Mouse (Mus musculus) kidney, postnatal 0 days (tissue): ENCODE results near the gene Pycr1. TPM values are rescaled to one million over a fixed set of nuclear protein-coding genes. Genes with fewer than 3 reads are reported as not detected.

Experiments
- ATAC-seq: fragments of 200-750 bp; cut with Nextera tagmentation; replicated peaks from 2 replicates; pipeline ENCODE4 v1.8.0; 2017; ENCODE audit warnings: low read depth, moderate number of reproducible peaks, moderate TSS enrichment, moderate library complexity; ENCODE audit not compliant: low FRiP score
- DNase-seq: peaks from one replicate; pipeline ENCODE4 v3.0.0-alpha.2; 2016; ENCODE audit warnings: low spot score
- H3K27ac ChIP-seq: fragments of 300-500 bp; sonication (generic); 2 replicates; pipeline ENCODE4 v1.5.1; 2014; ENCODE audit warnings: mild to moderate bottlenecking
- H3K27me3 ChIP-seq: fragments of 300-500 bp; sonication (generic); 2 replicates; pipeline ENCODE4 v1.6.1; 2014; ENCODE audit warnings: low read length, mixed read lengths; ENCODE audit not compliant: insufficient read depth
- H3K36me3 ChIP-seq: fragments of 300-500 bp; sonication (generic); 2 replicates; pipeline ENCODE4 v1.6.1; 2014; ENCODE audit warnings: low read length, mixed read lengths; ENCODE audit not compliant: insufficient read depth
- H3K4me1 ChIP-seq: fragments of 300-500 bp; sonication (generic); replicated peaks from 2 replicates; pipeline ENCODE4 v1.6.1; 2014; ENCODE audit warnings: antibody characterized with exemption, low read length, mixed read lengths; ENCODE audit not compliant: insufficient read depth
- H3K4me2 ChIP-seq: fragments of 300-500 bp; sonication (generic); 2 replicates; pipeline ENCODE4 v1.6.1; 2014; ENCODE audit warnings: mild to moderate bottlenecking, low read length, moderate library complexity, mixed read lengths
- H3K4me3 ChIP-seq: fragments of 300-500 bp; sonication (generic); replicated peaks from 2 replicates; pipeline ENCODE4 v1.5.1; 2014; ENCODE audit warnings: low read depth, low read length
- H3K9ac ChIP-seq: fragments of 300-500 bp; sonication (generic); 2 replicates; pipeline ENCODE4 v1.6.1; 2014; ENCODE audit warnings: low read depth, low read length
- H3K9me3 ChIP-seq: fragments of 300-500 bp; sonication (generic); replicated peaks from 2 replicates; pipeline ENCODE4 v1.6.1; 2016; ENCODE audit warnings: low read length, inconsistent platforms, mixed read lengths
- CTCF ChIP-seq: IDR thresholded peaks from 2 replicates; pipeline ENCODE4 v1.5.1; 2016; ENCODE audit warnings: antibody characterized with exemption, low read depth, mild to moderate bottlenecking, moderate library complexity
- WGBS: fragments of 180-500 bp; shearing (Covaris S2); extraction: QIAGEN DNeasy Blood & Tissue Kit; methylation state at CpG from one replicate; pipeline ENCODE4 v1.1.7; 2014; 5-methylcytosine and 5-hydroxymethylcytosine counted together
- microRNA-seq: library from miRNA; unstranded; fragments of <30 nt; microRNA quantifications from one replicate; pipeline ENCODE4, GENCODE M21; 2016
- polyA plus RNA-seq: library from polyadenylated mRNA; unstranded; fragments of >200 nt; fragmentation: Nextera tagmentation; extraction: Ambion mirVana; gene quantifications from 2 replicates; pipeline ENCODE4 v1.2.1, GENCODE M21; 2015

Pycr1 gene
- polyA plus RNA-seq, 1 experiment from 2014 or later, result 12.2 TPM

GRCm38 (mm10) chr11:120603545-120603944 is 40.0 kb downstream of the Pycr1 start:
- Histone ChIP-seq H3K9me3 (no peaks in the 10 kb centered on the region), H3K36me3 (peaks cover 38% of the 10 kb centered on the region), H3K4me1 (peaks cover 6% of the 10 kb centered on the region; the same call in 1 of the 2 replicates), H3K4me2 (no peak overlapping the region), H3K9ac (no peak overlapping the region), H3K27ac (no peak overlapping the region), H3K4me3 (no peak overlapping the region), H3K27me3 (no peaks in the 10 kb centered on the region)
- no peak for ATAC-seq
- WGBS, result 78% methylated on average over 2 of the region's 2 CpGs
- TF ChIP-seq CTCF, result no peak
- no peak for DNase-seq

- Histone ChIP-seq H3K27ac (no peak overlapping the region), H3K36me3 (peaks cover 43% of the 10 kb centered on the region), H3K4me3 (no peak overlapping the region), H3K4me2 (no peak overlapping the region), H3K9me3 (no peaks in the 10 kb centered on the region), H3K27me3 (no peaks in the 10 kb centered on the region), H3K4me1 (peaks cover 10% of the 10 kb centered on the region; the same call in 1 of the 2 replicates), H3K9ac (no peak overlapping the region)
- ATAC-seq (no peak), DNase-seq (no peak)
- WGBS, result 91% methylated on average over 3 of the region's 3 CpGs
- TF ChIP-seq CTCF, result no peak
These were observed 42.9 kb downstream of the Pycr1 start for GRCm38 (mm10) chr11:120600716-120601115.

- no peaks in the 10 kb centered on the region for H3K27me3 ChIP-seq
- ATAC-seq, result no peak
- no peak for DNase-seq
- H3K9ac ChIP-seq, result peak overlapping the region; percentile 60
- peak overlapping the region; percentile 97 for H3K4me3 ChIP-seq
- H3K4me2 ChIP-seq, result peak overlapping the region; percentile 90
- H3K36me3 ChIP-seq, result peaks cover 38% of the 10 kb centered on the region
- peak overlapping the region; percentile 94 for H3K27ac ChIP-seq
- peaks cover 10% of the 10 kb centered on the region; the same call in 1 of the 2 replicates for H3K4me1 ChIP-seq
- H3K9me3 ChIP-seq, result no peaks in the 10 kb centered on the region
- 38% methylated on average over 17 of the region's 17 CpGs for WGBS
- no peak for TF ChIP-seq CTCF
These were observed 44.5 kb downstream of the Pycr1 start for GRCm38 (mm10) chr11:120598990-120599549.

GRCm38 (mm10) chr11:120598283-120598989 is 45.1 kb downstream of the Pycr1 start, which contains the start of the genes Alyref and Anapc11:
Gene Alyref, minus strand, starts transcription at chr11:120598365.
Gene Anapc11, plus strand, starts transcription at chr11:120598421.
- Histone ChIP-seq H3K9me3 (no peaks in the 10 kb centered on the region), H3K27me3 (no peaks in the 10 kb centered on the region), H3K4me2 (peak within 1 kb of the TSS; percentile 90), H3K4me1 (peaks cover 10% of the 10 kb centered on the region; the same call in 1 of the 2 replicates), H3K9ac (peak within 1 kb of the TSS; percentile 99), H3K4me3 (peak within 1 kb of the TSS; percentile 97), H3K27ac (peak within 1 kb of the TSS; percentile 94), H3K36me3 (peaks cover 38% of the 10 kb centered on the region)
- under 1% methylated on average over 88 of the region's 88 CpGs for WGBS
- ATAC-seq (peak; percentile 95), DNase-seq (peak; percentile 98)
- peak; percentile 14; the same call in 1 of the 2 replicates for TF ChIP-seq CTCF

- H3K4me2 ChIP-seq, result peak overlapping the region; percentile 90
- H3K27me3 ChIP-seq, result no peaks in the 10 kb centered on the region
- peak; percentile 61 for ATAC-seq
- H3K36me3 ChIP-seq, result peaks cover 41% of the 10 kb centered on the region
- peak overlapping the region; percentile 99 for H3K9ac ChIP-seq
- WGBS, result 4% methylated on average over 79 of the region's 99 CpGs
- peak overlapping the region; percentile 94 for H3K27ac ChIP-seq
- peaks cover 10% of the 10 kb centered on the region; the same call in 1 of the 2 replicates for H3K4me1 ChIP-seq
- peak overlapping the region; percentile 97 for H3K4me3 ChIP-seq
- no peak for TF ChIP-seq CTCF
- peak; percentile 53 for DNase-seq
- H3K9me3 ChIP-seq, result no peaks in the 10 kb centered on the region
These were observed 46.0 kb downstream of the Pycr1 start for GRCm38 (mm10) chr11:120597240-120598235.

- peaks cover 52% of the 10 kb centered on the region for H3K36me3 ChIP-seq
- no peak for DNase-seq
- WGBS, result 90% methylated on average over 6 of the region's 6 CpGs
- TF ChIP-seq CTCF, result no peak
- ATAC-seq, result no peak
- no peak overlapping the region for H3K27ac ChIP-seq
- H3K9ac ChIP-seq, result no peak overlapping the region
- no peak overlapping the region for H3K4me3 ChIP-seq
- no peaks in the 10 kb centered on the region for H3K27me3 ChIP-seq
- no peak overlapping the region for H3K4me2 ChIP-seq
- H3K4me1 ChIP-seq, result no peaks in the 10 kb centered on the region
- H3K9me3 ChIP-seq, result no peaks in the 10 kb centered on the region
These were observed 55.0 kb downstream of the Pycr1 start for GRCm38 (mm10) chr11:120588531-120588930.

Small RNA genes lying within 50 kb of the gene (microRNA-seq; reads per million reads assigned to microRNA genes)
- 0.80 reads per million for gene Mir6936

Other genes with a start within 250 kb of the Pycr1 start
- 21.0 and 23.3 TPM in 2 replicates for gene Nploc4, start 206.1 kb downstream of the Pycr1 start, polyA plus RNA-seq
- gene Tspan10, start 201.1 kb downstream of the Pycr1 start, polyA plus RNA-seq, result not detected in 2 replicates
- 0.17 and 0.36 TPM in 2 replicates for gene Pde6g, start 190.3 kb downstream of the Pycr1 start, polyA plus RNA-seq
- gene Oxld1, start 185.7 kb downstream of the Pycr1 start, polyA plus RNA-seq, result 24.3 and 30.3 TPM in 2 replicates
- 26.3 and 29.5 TPM in 2 replicates for gene Ccdc137, start 185.7 kb downstream of the Pycr1 start, polyA plus RNA-seq
- 32.7 and 35.1 TPM in 2 replicates for gene Arl16, start 176.2 kb downstream of the Pycr1 start, polyA plus RNA-seq
- 218 and 224 TPM in 2 replicates for gene Mrpl12, start 159.2 kb downstream of the Pycr1 start, polyA plus RNA-seq
- 121 and 132 TPM in 2 replicates for gene Slc25a10, start 151.9 kb downstream of the Pycr1 start, polyA plus RNA-seq
- gene Gcgr, start 113.1 kb downstream of the Pycr1 start, polyA plus RNA-seq, result 6.6 and 7.0 TPM in 2 replicates
- 218 and 227 TPM in 2 replicates for gene Mcrip1, start 94.0 kb downstream of the Pycr1 start, polyA plus RNA-seq
- 0.30 TPM in 1 of 2 replicates, not detected in the other for gene Ppp1r27, start 92.6 kb downstream of the Pycr1 start, polyA plus RNA-seq
- gene P4hb, start 70.5 kb downstream of the Pycr1 start, polyA plus RNA-seq, result 635 and 676 TPM in 2 replicates
- 444 and 506 TPM in 2 replicates for gene Arhgdia, start 62.1 kb downstream of the Pycr1 start, polyA plus RNA-seq
- 341 and 361 TPM in 2 replicates for gene Alyref, start 45.4 kb downstream of the Pycr1 start, polyA plus RNA-seq
- 159 and 168 TPM in 2 replicates for gene Anapc11, start 45.3 kb downstream of the Pycr1 start, polyA plus RNA-seq
- 48.0 and 51.4 TPM in 2 replicates for gene Npb, start 35.3 kb downstream of the Pycr1 start, polyA plus RNA-seq
- 116 and 118 TPM in 2 replicates for gene Pcyt2, start 25.8 kb downstream of the Pycr1 start, polyA plus RNA-seq
- gene Sirt7, start 18.5 kb downstream of the Pycr1 start, polyA plus RNA-seq, result 38.8 and 41.6 TPM in 2 replicates
- gene Mafg, start 10.2 kb downstream of the Pycr1 start, polyA plus RNA-seq, result 26.5 and 27.4 TPM in 2 replicates
- gene Myadml2, start 4.4 kb upstream of the Pycr1 start, polyA plus RNA-seq, result 0.24 and 0.28 TPM in 2 replicates
- gene Notum, start 17.4 kb upstream of the Pycr1 start, polyA plus RNA-seq, result 5.3 and 7.4 TPM in 2 replicates
- gene Aspscr1, start 29.2 kb upstream of the Pycr1 start, polyA plus RNA-seq, result 122 TPM in 2 replicates
- 160 and 174 TPM in 2 replicates for gene Cenpx, start 70.0 kb upstream of the Pycr1 start, polyA plus RNA-seq
- 31.3 and 33.5 TPM in 2 replicates for gene Lrrc45, start 70.2 kb upstream of the Pycr1 start, polyA plus RNA-seq
- gene Rac3, start 77.7 kb upstream of the Pycr1 start, polyA plus RNA-seq, result 23.4 and 23.7 TPM in 2 replicates
- 112 and 123 TPM in 2 replicates for gene Dcxr, start 83.5 kb upstream of the Pycr1 start, polyA plus RNA-seq
- 1.8 and 3.6 TPM in 2 replicates for gene Cbr2, start 88.3 kb upstream of the Pycr1 start, polyA plus RNA-seq
- 2.6 and 4.5 TPM in 2 replicates for gene Hmga1b, start 119.0 kb upstream of the Pycr1 start, polyA plus RNA-seq
- gene Rfng, start 140.4 kb upstream of the Pycr1 start, polyA plus RNA-seq, result 32.4 and 32.6 TPM in 2 replicates
- 158 and 170 TPM in 2 replicates for gene Gps1, start 140.5 kb upstream of the Pycr1 start, polyA plus RNA-seq
- gene Dus1l, start 152.6 kb upstream of the Pycr1 start, polyA plus RNA-seq, result 66.0 and 73.0 TPM in 2 replicates
- gene Fasn, start 180.8 kb upstream of the Pycr1 start, polyA plus RNA-seq, result 19.8 and 19.9 TPM in 2 replicates